Mouse (Mus musculus) gastrocnemius, adult 8-10 months (tissue): Measurements from ENCODE around the gene Trpm3. TPM values are rescaled to one million over a fixed set of nuclear protein-coding genes. Genes with fewer than 3 reads are reported as not detected.
"Not testable (repeated sequence)": the region's sequence is repeated elsewhere in the genome, so short reads cannot be mapped to it uniquely, and the experiment has no call there.

ENCODE experiments used
- DNase-seq, 2 experiments: peaks; one replicate each; pipeline ENCODE4 v3.0.0; 2022; ENCODE audit warnings: low spot score in 2 of 2
- microRNA-seq: library from miRNA; unstranded; fragments of <30 nt; microRNA quantifications from one replicate; pipeline ENCODE4 v1.2.0, GENCODE M21; 2022
- total RNA-seq, 4 experiments: library from RNA; stranded (reverse); gene quantifications; 2 replicates each; pipeline ENCODE4 v1.2.4; 2022

Gene Trpm3
- total RNA-seq, 4 experiments from 2014 or later, result 0.24 to 0.63 (median 0.40) TPM

GRCm38 (mm10) chr19:23028283-23028682, 889.4 kb downstream of the Trpm3 start:
- no peak for DNase-seq

GRCm38 (mm10) chr19:23033343-23033742, 894.5 kb downstream of the Trpm3 start:
- not testable (repeated sequence) for DNase-seq

- no peak for DNase-seq
Observed at GRCm38 (mm10) chr19:23034117-23034516, 895.3 kb downstream of the Trpm3 start.

- peak; percentile 87 to 90 for DNase-seq
Observed at GRCm38 (mm10) chr19:23034933-23035332, 896.1 kb downstream of the Trpm3 start.

GRCm38 (mm10) chr19:23035786-23036185, 896.9 kb downstream of the Trpm3 start:
- no peak for DNase-seq

GRCm38 (mm10) chr19:23036782-23037477, 898.1 kb downstream of the Trpm3 start:
- DNase-seq, result no peak

GRCm38 (mm10) chr19:23037499-23037898, 898.7 kb downstream of the Trpm3 start:
- DNase-seq, result no peak

- no peak for DNase-seq
Observed at GRCm38 (mm10) chr19:23038321-23038720, 899.5 kb downstream of the Trpm3 start.

- DNase-seq, result no peak
Observed at GRCm38 (mm10) chr19:23041483-23042167, 902.8 kb downstream of the Trpm3 start.

- DNase-seq, result no peak
Observed at GRCm38 (mm10) chr19:23042168-23042733, 903.4 kb downstream of the Trpm3 start.

GRCm38 (mm10) chr19:23043699-23044098, 904.9 kb downstream of the Trpm3 start:
- no peak for DNase-seq

Small RNAs within 50 kb of the gene (microRNA-seq; reads per million reads assigned to microRNA genes)
- 97.3 reads per million, percentile 49 among the genes with 10 or more reads in this experiment for gene Mir204
